Mouse (Mus musculus): Measurements from ENCODE around the gene Cfi. TPM values are rescaled to one million over a fixed set of nuclear protein-coding genes. Genes with fewer than 3 reads are reported as not detected.

Cfi gene
- total RNA-seq, 2 experiments from 2014 or later = 47.0 to 127 TPM

- no peak for DNase-seq
Observed at GRCm38 (mm10) chr3:129877327-129877726, 41.6 kb downstream of the Cfi start.

GRCm38 (mm10) chr3:129878405-129879021 lies 42.8 kb downstream of the Cfi start, which contains the start of gene Pla2g12a:
TSS of gene Pla2g12a (plus strand) at chr3:129878606.
- peak; percentile 97 for DNase-seq

- peak; percentile 73 for DNase-seq
Observed at GRCm38 (mm10) chr3:129879131-129879757, 43.6 kb downstream of the Cfi start.

- DNase-seq = no peak
Observed at GRCm38 (mm10) chr3:129879913-129880312, 44.2 kb downstream of the Cfi start.

- no peak for DNase-seq
Observed at GRCm38 (mm10) chr3:129880925-129881593, 45.4 kb downstream of the Cfi start.

- DNase-seq = no peak
Observed at GRCm38 (mm10) chr3:129885577-129885976, 49.9 kb downstream of the Cfi start.

GRCm38 (mm10) chr3:129886430-129886829 lies 50.7 kb downstream of the Cfi start:
- DNase-seq = no peak

- no peak for DNase-seq
Observed at GRCm38 (mm10) chr3:129887779-129888517, 52.3 kb downstream of the Cfi start.

- no peak for DNase-seq
Observed at GRCm38 (mm10) chr3:129892003-129892402, 56.3 kb downstream of the Cfi start.

GRCm38 (mm10) chr3:129893143-129893542 lies 57.5 kb downstream of the Cfi start:
- DNase-seq = no peak

- DNase-seq = no peak
Observed at GRCm38 (mm10) chr3:129896591-129896990, 60.9 kb downstream of the Cfi start.

GRCm38 (mm10) chr3:129898886-129899285 lies 63.2 kb downstream of the Cfi start:
- no peak for DNase-seq

- peak; percentile 94 for DNase-seq
Observed at GRCm38 (mm10) chr3:129901271-129901809, 65.7 kb downstream of the Cfi start, which contains the start of gene Casp6. TSS of gene Casp6 (plus strand) at chr3:129901425.

- no peak for DNase-seq
Observed at GRCm38 (mm10) chr3:129903369-129903768, 67.7 kb downstream of the Cfi start.

- DNase-seq = no peak
Observed at GRCm38 (mm10) chr3:129903866-129904265, 68.2 kb downstream of the Cfi start.

- DNase-seq = no peak
Observed at GRCm38 (mm10) chr3:129904381-129905132, 68.9 kb downstream of the Cfi start.

- DNase-seq = no peak
Observed at GRCm38 (mm10) chr3:129912025-129912424, 76.3 kb downstream of the Cfi start.

- DNase-seq = no peak
Observed at GRCm38 (mm10) chr3:129913241-129913640, 77.6 kb downstream of the Cfi start.

GRCm38 (mm10) chr3:129917424-129917823 lies 81.7 kb downstream of the Cfi start:
- no peak for DNase-seq

- peak; percentile 79 for DNase-seq
Observed at GRCm38 (mm10) chr3:129918434-129918833, 82.8 kb downstream of the Cfi start.

GRCm38 (mm10) chr3:129923581-129923980 lies 87.9 kb downstream of the Cfi start:
- DNase-seq = no peak
